Mouse (Mus musculus): ENCODE results near the gene Pyroxd2. TPM values are rescaled to one million over a fixed set of nuclear protein-coding genes. Genes with fewer than 3 reads are reported as not detected.

Pyroxd2 gene
- polyA plus RNA-seq, 1 experiment from 2014 or later, result 4.1 TPM

- H3K9ac ChIP-seq, result no peak overlapping the region
- no peak for ATAC-seq (ENCODE audit: insufficient read depth, low FRiP score, low read depth)
- no peaks in the 10 kb centered on the region for H3K4me1 ChIP-seq
- no peaks in the 10 kb centered on the region for H3K9me3 ChIP-seq
- no peak overlapping the region for H3K27ac ChIP-seq
- WGBS, result 85% methylated on average over 3 of the region's 3 CpGs
- no peak overlapping the region for H3K4me2 ChIP-seq
- H3K36me3 ChIP-seq, result no peaks in the 10 kb centered on the region
- no peak overlapping the region for H3K4me3 ChIP-seq (replicated peaks)
- H3K27me3 ChIP-seq (replicated peaks), result no peaks in the 10 kb centered on the region
Observed at GRCm38 (mm10) chr19:42677452-42677851, 75.1 kb downstream of the Pyroxd2 start.

GRCm38 (mm10) chr19:42676931-42677330 is 75.6 kb downstream of the Pyroxd2 start:
- no peaks in the 10 kb centered on the region for H3K9me3 ChIP-seq
- ATAC-seq (ENCODE audit: insufficient read depth, low FRiP score, low read depth), result no peak
- H3K9ac ChIP-seq, result no peak overlapping the region
- H3K4me3 ChIP-seq (replicated peaks), result no peak overlapping the region
- no peak overlapping the region for H3K4me2 ChIP-seq
- H3K4me1 ChIP-seq, result no peaks in the 10 kb centered on the region
- 79% methylated on average over 3 of the region's 3 CpGs for WGBS
- H3K27me3 ChIP-seq (replicated peaks), result no peaks in the 10 kb centered on the region
- no peaks in the 10 kb centered on the region for H3K36me3 ChIP-seq
- H3K27ac ChIP-seq, result no peak overlapping the region

Other genes starting within 250 kb of the Pyroxd2 start
- gene R3hcc1l, start 234.0 kb downstream of the Pyroxd2 start, polyA plus RNA-seq (2015; fragmentation: Nextera tagmentation; extraction: Ambion mirVana), result 20.7 and 21.7 TPM in 2 replicates
- 2.7 and 3.1 TPM in 2 replicates for gene Loxl4, start 140.0 kb downstream of the Pyroxd2 start, polyA plus RNA-seq (2015; fragmentation: Nextera tagmentation; extraction: Ambion mirVana)
- gene Hps1, start 27.2 kb upstream of the Pyroxd2 start, polyA plus RNA-seq (2015; fragmentation: Nextera tagmentation; extraction: Ambion mirVana), result 16.0 and 18.0 TPM in 2 replicates

All from stomach, embryonic 15.5 days (tissue).